Mouse (Mus musculus): ENCODE measurements around the gene Thap12. TPM values are rescaled to one million over a fixed set of nuclear protein-coding genes. Genes with fewer than 3 reads are reported as not detected.

The Thap12 gene
- polyA plus RNA-seq, 1 experiment from 2014 or later, result 53.6 TPM

DNA sequence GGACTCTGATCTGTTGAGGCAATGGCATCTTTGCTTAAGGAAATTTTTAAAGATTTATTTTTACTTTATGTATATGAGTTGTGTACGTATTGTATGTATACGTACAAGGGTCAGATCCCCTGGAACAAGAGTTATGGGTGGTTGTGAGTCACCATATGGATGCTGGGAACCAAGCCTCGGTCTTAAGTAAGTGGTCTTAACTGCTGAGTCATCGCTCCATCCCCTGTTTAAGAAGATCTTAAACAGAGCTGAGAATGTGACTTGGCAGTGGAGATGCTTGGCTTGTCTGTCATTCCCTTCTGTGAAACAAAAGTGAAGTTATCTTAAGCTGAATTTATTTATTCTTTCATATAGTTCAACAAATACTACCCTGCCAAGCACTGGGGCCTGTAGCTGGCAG is 31.1 kb downstream of the Thap12 start:
- Histone ChIP-seq H3K27me3 (ENCODE audit: control insufficient read depth, insufficient read depth, low read length) (0 out of 2 replicates have a peak, but pooled peaks cover 5% of the 10 kb centered on the region), H3K36me3 (replicated peaks; ENCODE audit: control insufficient read depth, insufficient read depth) (no peaks in the 10 kb centered on the region), H3K9me3 (ENCODE audit: control insufficient read depth, low read length) (no peaks in the 10 kb centered on the region), H3K27ac (no peak overlapping the region), H3K4me3 (replicated peaks; ENCODE audit: low read length) (no peak overlapping the region), H3K4me1 (replicated peaks; ENCODE audit: control insufficient read depth, insufficient read depth, low read length) (no peaks in the 10 kb centered on the region), H3K4me2 (replicated peaks) (no peak overlapping the region), H3K9ac (no peak overlapping the region)
- 93% methylated on average over 4 of the region's 4 CpGs for WGBS
- ATAC-seq (ENCODE audit: low FRiP score) (no peak), DNase-seq (ENCODE audit: low spot score) (no peak)

DNA sequence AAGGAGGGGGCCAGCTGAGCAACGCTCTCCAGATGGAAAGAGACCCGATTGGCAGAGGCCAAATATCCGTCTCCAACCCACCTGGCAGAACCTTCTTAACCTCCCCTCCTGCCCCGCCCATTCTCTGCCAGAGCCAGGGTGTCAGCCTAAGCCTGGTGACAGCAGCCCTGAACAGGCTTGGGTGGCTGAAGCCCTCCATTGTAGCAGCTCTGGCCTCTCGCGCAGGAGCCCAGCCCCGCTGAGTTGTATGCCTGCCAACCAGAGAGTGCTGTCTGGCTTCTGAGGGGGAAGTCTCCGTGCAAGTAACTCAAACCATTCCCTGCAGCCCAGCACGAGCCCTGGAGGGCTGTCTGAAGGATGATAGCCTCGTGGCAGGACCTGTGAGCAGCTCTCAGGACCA is 32.0 kb downstream of the Thap12 start:
- no peak overlapping the region for H3K27ac ChIP-seq
- no peak overlapping the region for H3K4me2 ChIP-seq (replicated peaks)
- H3K4me1 ChIP-seq (replicated peaks; ENCODE audit: control insufficient read depth, insufficient read depth, low read length), result no peaks in the 10 kb centered on the region
- WGBS, result 22% methylated on average over 10 of the region's 10 CpGs
- H3K9me3 ChIP-seq (ENCODE audit: control insufficient read depth, low read length), result no peaks in the 10 kb centered on the region
- ATAC-seq (ENCODE audit: low FRiP score) (peak; percentile 64; the same call in 1 of the 2 replicates), DNase-seq (ENCODE audit: low spot score) (peak; percentile 63)
- H3K9ac ChIP-seq, result no peak overlapping the region
- no peaks in the 10 kb centered on the region for H3K36me3 ChIP-seq (replicated peaks; ENCODE audit: control insufficient read depth, insufficient read depth)
- 0 out of 2 replicates have a peak, but pooled peaks cover 5% of the 10 kb centered on the region for H3K27me3 ChIP-seq (ENCODE audit: control insufficient read depth, insufficient read depth, low read length)
- no peak overlapping the region for H3K4me3 ChIP-seq (replicated peaks; ENCODE audit: low read length)

DNA sequence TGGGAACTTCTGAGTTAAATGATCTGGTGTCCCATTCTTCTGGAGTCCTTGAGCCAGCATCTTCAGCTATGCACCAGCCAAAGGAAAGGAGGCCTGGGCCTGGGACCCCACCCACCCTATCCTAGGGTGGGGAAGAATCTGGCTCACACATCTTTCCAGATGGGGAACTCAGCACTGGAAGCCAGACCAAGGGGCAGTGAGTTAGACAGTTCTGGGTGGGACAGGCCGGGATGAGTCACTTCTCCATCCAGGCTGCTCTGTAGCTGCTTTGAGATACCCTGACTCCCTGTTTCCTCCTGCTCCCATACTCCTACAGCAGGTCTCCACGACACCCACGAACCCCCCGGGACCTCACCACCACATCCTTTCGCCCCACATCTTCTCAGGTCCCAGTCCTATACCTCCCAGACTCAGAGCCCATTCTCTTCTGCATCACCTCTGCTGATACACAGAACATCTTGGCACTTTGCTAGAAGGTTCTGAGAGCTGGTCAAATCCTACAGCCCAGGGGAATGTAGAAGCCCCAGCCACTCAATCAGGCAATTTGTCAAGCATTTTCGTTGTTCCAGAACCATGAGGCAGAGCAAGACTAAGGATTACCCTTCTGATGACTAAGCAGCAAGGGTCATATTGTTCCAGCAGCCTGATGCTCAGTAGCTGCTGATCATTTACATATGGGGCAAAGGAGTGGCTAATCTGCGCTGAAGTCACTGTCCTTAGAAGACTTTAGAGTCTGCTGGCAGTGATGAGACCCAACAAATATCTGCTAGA is 34.1 kb downstream of the Thap12 start:
- Histone ChIP-seq H3K36me3 (replicated peaks; ENCODE audit: control insufficient read depth, insufficient read depth) (no peaks in the 10 kb centered on the region), H3K4me2 (replicated peaks) (no peak overlapping the region), H3K9me3 (ENCODE audit: control insufficient read depth, low read length) (no peaks in the 10 kb centered on the region), H3K9ac (no peak overlapping the region), H3K4me1 (replicated peaks; ENCODE audit: control insufficient read depth, insufficient read depth, low read length) (0 out of 2 replicates have a peak, but pooled peaks cover 3% of the 10 kb centered on the region), H3K27ac (no peak overlapping the region), H3K4me3 (replicated peaks; ENCODE audit: low read length) (no peak overlapping the region), H3K27me3 (ENCODE audit: control insufficient read depth, insufficient read depth, low read length) (no peaks in the 10 kb centered on the region)
- no peak for ATAC-seq (ENCODE audit: low FRiP score)
- DNase-seq (ENCODE audit: low spot score), result no peak
- WGBS, result 74% methylated on average over 7 of the region's 7 CpGs

DNA sequence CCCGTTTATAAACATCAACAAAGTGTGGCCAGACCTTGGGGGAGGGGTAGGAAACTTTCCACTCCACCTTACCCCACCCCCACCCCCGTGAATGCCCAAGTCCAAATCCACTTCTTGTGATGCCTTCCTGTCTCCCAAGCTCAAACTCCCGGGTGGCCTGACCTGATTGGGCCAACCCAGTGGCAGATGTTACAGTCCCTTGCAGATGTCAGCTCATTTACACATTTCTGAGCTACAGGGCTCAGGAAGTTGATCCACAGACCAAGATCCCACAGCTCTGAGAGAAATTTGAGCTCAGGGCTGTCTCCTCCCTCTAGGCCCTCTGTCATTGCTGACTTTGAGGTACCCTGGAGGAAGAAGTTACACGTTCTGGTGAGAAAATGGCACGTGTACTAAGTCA is 37.5 kb downstream of the Thap12 start:
- no peak for DNase-seq (ENCODE audit: low spot score)
- ATAC-seq (ENCODE audit: low FRiP score), result no peak
- 0 out of 2 replicates have a peak, but pooled peaks cover 3% of the 10 kb centered on the region for H3K4me1 ChIP-seq (replicated peaks; ENCODE audit: control insufficient read depth, insufficient read depth, low read length)
- no peak overlapping the region for H3K4me3 ChIP-seq (replicated peaks; ENCODE audit: low read length)
- H3K9me3 ChIP-seq (ENCODE audit: control insufficient read depth, low read length), result no peaks in the 10 kb centered on the region
- no peak overlapping the region for H3K4me2 ChIP-seq (replicated peaks)
- 26% methylated on average over 5 of the region's 5 CpGs for WGBS
- no peaks in the 10 kb centered on the region; the same call in 1 of the 2 replicates for H3K27me3 ChIP-seq (ENCODE audit: control insufficient read depth, insufficient read depth, low read length)
- H3K36me3 ChIP-seq (replicated peaks; ENCODE audit: control insufficient read depth, insufficient read depth), result no peaks in the 10 kb centered on the region
- no peak overlapping the region for H3K9ac ChIP-seq
- no peak overlapping the region for H3K27ac ChIP-seq

DNA sequence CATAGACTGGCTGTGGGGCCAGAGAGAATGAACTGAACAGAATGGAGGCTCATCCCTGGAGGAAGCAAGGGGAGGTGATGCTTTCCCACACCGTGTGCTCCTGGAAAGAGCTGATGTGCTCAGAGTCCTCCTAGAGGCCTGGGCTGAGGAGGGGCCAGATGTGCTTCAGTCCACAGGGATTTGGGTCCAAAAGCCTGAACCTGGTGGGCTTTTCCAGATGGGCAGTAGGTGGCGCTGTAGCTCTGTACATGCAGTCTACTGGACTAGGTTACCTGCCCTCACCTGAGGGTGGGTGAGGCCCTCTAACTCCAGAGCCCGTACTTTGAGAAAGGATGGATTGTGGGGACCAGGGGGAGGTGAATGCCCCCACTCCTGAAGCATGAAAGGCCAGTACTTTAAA is 40.4 kb downstream of the Thap12 start:
- Histone ChIP-seq H3K9me3 (ENCODE audit: control insufficient read depth, low read length) (no peaks in the 10 kb centered on the region), H3K4me2 (replicated peaks) (no peak overlapping the region), H3K36me3 (replicated peaks; ENCODE audit: control insufficient read depth, insufficient read depth) (no peaks in the 10 kb centered on the region), H3K4me1 (replicated peaks; ENCODE audit: control insufficient read depth, insufficient read depth, low read length) (0 out of 2 replicates have a peak, but pooled peaks cover 3% of the 10 kb centered on the region), H3K9ac (no peak overlapping the region), H3K4me3 (replicated peaks; ENCODE audit: low read length) (no peak overlapping the region), H3K27me3 (ENCODE audit: control insufficient read depth, insufficient read depth, low read length) (no peaks in the 10 kb centered on the region; the same call in 1 of the 2 replicates), H3K27ac (no peak overlapping the region)
- ATAC-seq (ENCODE audit: low FRiP score) (no peak), DNase-seq (ENCODE audit: low spot score) (peak; percentile 73)
- 9% methylated on average over 3 of the region's 3 CpGs for WGBS

DNA sequence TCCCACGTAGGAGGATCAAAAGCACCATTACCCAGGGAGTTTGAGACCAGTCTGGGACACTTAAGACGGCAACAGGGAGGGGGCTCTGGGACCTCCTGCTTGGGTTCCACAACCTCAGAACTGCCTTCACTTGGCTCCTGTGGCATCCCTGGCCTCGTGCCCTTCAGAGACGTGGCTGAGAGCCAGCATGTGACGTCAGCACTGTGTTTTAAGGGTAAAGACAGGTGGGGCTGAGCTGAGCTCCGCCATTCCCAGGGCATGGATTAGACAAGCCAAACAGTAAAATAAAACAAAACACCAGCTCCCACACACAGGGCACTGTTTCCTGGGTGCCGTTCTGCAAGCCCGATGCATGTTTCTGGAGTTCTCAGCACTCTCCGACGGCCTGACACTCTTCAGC is 47.5 kb downstream of the Thap12 start:
- WGBS, result 67% methylated on average over 10 of the region's 10 CpGs
- DNase-seq (ENCODE audit: low spot score), result no peak

DNA sequence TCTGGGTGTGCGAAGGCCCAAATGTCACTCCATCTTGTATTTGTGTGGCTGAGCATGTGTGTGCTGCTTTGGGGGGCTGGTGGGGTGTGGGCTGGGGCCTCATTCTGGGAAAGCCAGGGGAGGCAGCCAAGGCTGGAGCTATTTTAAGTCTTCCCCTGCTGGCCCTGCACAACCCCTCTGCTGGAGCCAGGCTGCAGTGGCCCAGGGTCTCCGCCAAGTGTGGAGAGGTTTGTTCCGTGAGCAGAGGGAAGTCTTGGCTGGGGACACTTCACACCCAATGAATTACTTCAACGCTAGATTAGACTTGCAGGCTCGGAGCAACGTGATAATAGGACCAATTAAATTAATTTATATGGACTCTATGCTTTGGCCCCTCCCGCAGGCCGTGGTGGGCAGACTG is 49.8 kb downstream of the Thap12 start:
- H3K4me1 ChIP-seq (replicated peaks; ENCODE audit: control insufficient read depth, insufficient read depth, low read length), result 0 out of 2 replicates have a peak, but pooled peaks cover 2% of the 10 kb centered on the region
- ATAC-seq (ENCODE audit: low FRiP score) (no peak), DNase-seq (ENCODE audit: low spot score) (no peak)
- 85% methylated on average over 8 of the region's 8 CpGs for WGBS
- no peaks in the 10 kb centered on the region for H3K9me3 ChIP-seq (ENCODE audit: control insufficient read depth, low read length)
- no peak overlapping the region for H3K4me2 ChIP-seq (replicated peaks)
- no peaks in the 10 kb centered on the region for H3K36me3 ChIP-seq (replicated peaks; ENCODE audit: control insufficient read depth, insufficient read depth)
- H3K27ac ChIP-seq, result no peak overlapping the region
- H3K4me3 ChIP-seq (replicated peaks; ENCODE audit: low read length), result no peak overlapping the region
- H3K27me3 ChIP-seq (ENCODE audit: control insufficient read depth, insufficient read depth, low read length), result no peaks in the 10 kb centered on the region
- no peak overlapping the region for H3K9ac ChIP-seq

More for the DNA sequence above, 47.5 kb downstream of the Thap12 start:
- H3K27ac ChIP-seq, result no peak overlapping the region
- no peak for ATAC-seq (ENCODE audit: low FRiP score)
- H3K4me2 ChIP-seq (replicated peaks), result no peak overlapping the region
- H3K9ac ChIP-seq, result no peak overlapping the region
- H3K9me3 ChIP-seq (ENCODE audit: control insufficient read depth, low read length), result no peaks in the 10 kb centered on the region
- 0 out of 2 replicates have a peak, but pooled peaks cover 2% of the 10 kb centered on the region for H3K4me1 ChIP-seq (replicated peaks; ENCODE audit: control insufficient read depth, insufficient read depth, low read length)
- no peaks in the 10 kb centered on the region for H3K36me3 ChIP-seq (replicated peaks; ENCODE audit: control insufficient read depth, insufficient read depth)
- H3K27me3 ChIP-seq (ENCODE audit: control insufficient read depth, insufficient read depth, low read length), result no peaks in the 10 kb centered on the region
- H3K4me3 ChIP-seq (replicated peaks; ENCODE audit: low read length), result no peak overlapping the region

DNA sequence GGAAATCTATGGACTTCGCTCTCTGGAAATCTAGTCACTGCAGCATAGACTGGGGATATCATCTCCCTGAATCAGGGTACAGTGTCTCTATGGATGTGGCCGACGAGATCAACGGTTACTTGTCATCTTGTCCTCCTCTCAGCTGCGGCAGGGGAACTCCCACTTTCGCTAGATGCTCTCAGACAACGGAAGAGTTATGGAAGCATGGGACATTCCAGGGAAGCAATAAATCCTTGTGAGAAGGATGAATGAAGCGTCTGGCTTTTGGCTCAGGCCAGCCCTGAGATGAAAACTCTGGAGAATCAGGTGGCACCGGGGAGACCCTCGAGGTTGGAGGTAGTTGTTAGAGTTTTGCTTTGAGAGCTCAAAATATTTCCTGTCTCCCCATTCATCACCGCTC is 53.1 kb downstream of the Thap12 start:
- Histone ChIP-seq H3K36me3 (replicated peaks; ENCODE audit: control insufficient read depth, insufficient read depth) (no peaks in the 10 kb centered on the region), H3K4me1 (replicated peaks; ENCODE audit: control insufficient read depth, insufficient read depth, low read length) (0 out of 2 replicates have a peak, but pooled peaks cover 2% of the 10 kb centered on the region), H3K27me3 (ENCODE audit: control insufficient read depth, insufficient read depth, low read length) (no peaks in the 10 kb centered on the region), H3K9me3 (ENCODE audit: control insufficient read depth, low read length) (no peaks in the 10 kb centered on the region), H3K9ac (no peak overlapping the region), H3K4me2 (replicated peaks) (no peak overlapping the region), H3K27ac (no peak overlapping the region), H3K4me3 (replicated peaks; ENCODE audit: low read length) (no peak overlapping the region)
- 80% methylated on average over 11 of the region's 11 CpGs for WGBS
- ATAC-seq (ENCODE audit: low FRiP score) (no peak), DNase-seq (ENCODE audit: low spot score) (no peak)

DNA sequence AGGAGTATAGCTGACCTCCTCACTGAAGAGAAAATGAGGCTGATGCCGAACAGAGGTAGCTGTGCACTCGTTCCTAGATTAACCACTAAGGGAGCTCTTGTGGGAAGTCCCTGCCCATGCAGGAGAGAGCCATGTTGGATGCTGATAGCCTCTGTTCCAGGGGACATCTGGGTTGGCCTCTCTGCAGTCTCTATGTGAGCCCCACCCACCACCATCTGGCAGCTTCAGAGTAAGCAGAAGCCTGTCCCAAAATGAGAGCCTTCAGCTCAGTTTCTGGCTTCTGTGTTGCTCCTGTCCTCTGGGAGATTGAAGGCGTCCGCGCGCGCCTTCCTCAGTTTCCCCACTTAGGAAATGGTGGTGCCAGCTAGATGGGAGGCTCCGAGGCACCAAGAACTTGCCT is 53.7 kb downstream of the Thap12 start:
- 89% methylated on average over 8 of the region's 8 CpGs for WGBS
- Histone ChIP-seq H3K27ac (no peak overlapping the region), H3K9ac (no peak overlapping the region), H3K9me3 (ENCODE audit: control insufficient read depth, low read length) (no peaks in the 10 kb centered on the region), H3K4me2 (replicated peaks) (no peak overlapping the region), H3K36me3 (replicated peaks; ENCODE audit: control insufficient read depth, insufficient read depth) (no peaks in the 10 kb centered on the region), H3K4me3 (replicated peaks; ENCODE audit: low read length) (no peak overlapping the region), H3K4me1 (replicated peaks; ENCODE audit: control insufficient read depth, insufficient read depth, low read length) (0 out of 2 replicates have a peak, but pooled peaks cover 2% of the 10 kb centered on the region), H3K27me3 (ENCODE audit: control insufficient read depth, insufficient read depth, low read length) (no peaks in the 10 kb centered on the region)
- ATAC-seq (ENCODE audit: low FRiP score) (no peak), DNase-seq (ENCODE audit: low spot score) (no peak)

All from hindbrain, embryonic 14.5 days (tissue).